Mouse (Mus musculus): ENCODE measurements around the gene Als2. TPM values are rescaled to one million over a fixed set of nuclear protein-coding genes. Genes with fewer than 3 reads are reported as not detected.

The Als2 gene
- total RNA-seq, 2 experiments from 2014 or later, result 34.2 to 34.3 TPM

DNA sequence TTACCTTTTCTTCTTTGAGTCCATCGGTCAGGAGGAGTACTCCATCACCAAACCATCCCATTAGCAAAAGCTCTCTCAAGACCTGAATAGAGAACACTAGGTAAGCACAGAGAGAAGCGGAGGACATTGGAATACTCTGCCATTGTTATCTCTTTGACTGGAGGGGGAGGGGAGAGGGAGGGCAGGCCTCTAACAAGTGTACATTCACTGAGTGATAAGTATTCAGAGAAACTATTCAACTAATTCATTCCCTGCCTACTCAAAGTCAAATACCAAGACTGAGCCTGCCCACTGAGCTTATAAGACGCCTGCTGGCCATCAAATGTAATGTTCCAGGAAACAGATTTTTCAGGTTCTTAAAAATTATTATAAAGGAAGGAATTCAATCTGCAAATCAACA is 16.7 kb downstream of the Als2 start:
- no peak for DNase-seq (ENCODE audit: extremely low spot score in 1 of 2, low spot score in 2 of 2)
- intact Hi-C loops (cut with DNase I), result no loop called here

- DNase-seq (ENCODE audit: extremely low spot score in 1 of 2, low spot score in 2 of 2), result no peak
- intact Hi-C loops (cut with DNase I), result no loop called here
These were observed 21.6 kb downstream of the Als2 start for GRCm38 (mm10) chr1:59215446-59215845.

DNA sequence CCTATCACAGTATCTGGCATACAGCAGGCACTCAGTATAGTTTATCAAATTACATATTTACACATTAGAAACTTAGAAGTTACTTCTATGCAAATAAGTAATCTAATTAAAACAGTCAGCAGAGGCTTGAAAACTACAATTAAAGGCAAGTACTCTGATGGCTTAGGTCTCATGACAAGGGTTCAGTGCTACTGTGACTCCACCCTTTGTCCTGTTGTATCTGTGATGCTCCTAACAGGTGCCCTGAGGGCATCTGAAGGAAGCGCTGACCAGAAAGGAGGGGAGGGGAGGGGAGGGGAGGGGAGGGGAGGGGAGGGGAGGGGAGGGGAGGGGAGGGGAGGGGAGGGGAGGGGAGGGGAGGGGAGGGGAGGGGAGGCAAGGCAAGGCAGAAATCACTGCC is 24.1 kb downstream of the Als2 start:
- intact Hi-C loops (cut with DNase I), result no loop called here
- DNase-seq (ENCODE audit: extremely low spot score in 1 of 2, low spot score in 2 of 2), result no peak

DNA sequence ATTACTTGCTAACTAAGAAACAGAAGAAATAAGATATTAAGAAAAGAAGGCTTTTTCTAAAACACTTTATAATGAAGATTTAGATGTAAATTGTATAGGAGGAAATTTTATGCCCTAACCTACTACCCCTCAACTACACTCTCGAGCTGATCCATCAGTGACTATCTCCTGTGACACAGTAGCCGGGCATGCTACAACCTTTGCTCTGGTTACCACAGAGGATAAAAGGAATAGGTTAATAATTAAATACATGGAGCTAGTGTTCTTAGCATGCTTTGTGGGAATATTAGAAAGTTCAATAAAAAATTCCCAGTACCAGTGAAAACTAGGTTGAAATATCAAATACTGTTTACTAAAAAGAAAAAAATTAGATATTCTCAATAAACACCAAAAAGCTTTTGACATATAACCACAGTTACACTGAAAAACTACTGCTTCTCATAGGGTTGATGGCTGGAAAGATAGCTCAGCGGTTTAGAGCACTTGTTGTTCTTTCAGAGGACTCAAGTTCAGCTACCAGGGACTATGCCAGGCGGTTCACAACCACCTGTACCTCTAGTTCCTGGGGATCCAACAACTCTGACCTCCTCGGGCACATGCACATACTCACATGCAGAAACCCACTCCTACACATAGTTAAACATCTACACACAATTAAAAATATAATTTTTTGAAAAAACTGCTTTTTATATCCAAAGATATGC is 24.8 kb downstream of the Als2 start:
- DNase-seq (ENCODE audit: extremely low spot score in 1 of 2, low spot score in 2 of 2), result no peak
- intact Hi-C loops (cut with DNase I), result no loop called here

DNA sequence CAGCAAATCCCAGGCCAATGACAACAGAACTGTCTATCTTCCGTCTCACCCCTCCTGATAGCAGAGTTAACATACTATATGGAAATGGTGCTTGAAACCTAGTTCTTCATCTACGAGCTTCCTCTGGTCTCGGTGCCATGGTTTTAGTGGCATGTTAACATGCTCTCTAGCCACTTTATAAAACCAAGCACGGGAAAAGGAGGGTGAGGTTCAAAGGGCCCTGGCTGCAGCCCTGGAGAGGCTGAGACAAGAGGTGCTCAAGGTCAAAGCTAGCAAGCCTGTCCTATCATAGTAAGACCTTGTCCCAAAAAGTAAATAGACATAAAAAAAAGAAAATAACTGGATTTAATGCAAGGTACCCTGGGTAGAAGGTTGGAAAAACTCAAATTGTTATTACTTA is 25.4 kb downstream of the Als2 start:
- intact Hi-C loops (cut with DNase I), result no loop called here
- DNase-seq (ENCODE audit: extremely low spot score in 1 of 2, low spot score in 2 of 2), result no peak

- intact Hi-C loops (cut with DNase I), result no loop called here
- DNase-seq (ENCODE audit: extremely low spot score in 1 of 2, low spot score in 2 of 2), result no peak
These were observed 28.7 kb downstream of the Als2 start for GRCm38 (mm10) chr1:59208331-59208730.

- intact Hi-C loops (cut with DNase I), result no loop called here
- DNase-seq (ENCODE audit: extremely low spot score in 1 of 2, low spot score in 2 of 2), result no peak
These were observed 32.5 kb downstream of the Als2 start for GRCm38 (mm10) chr1:59204489-59204888.

- intact Hi-C loops (cut with DNase I), result no loop called here
These were observed 34.7 kb downstream of the Als2 start for GRCm38 (mm10) chr1:59202367-59202766.

DNA sequence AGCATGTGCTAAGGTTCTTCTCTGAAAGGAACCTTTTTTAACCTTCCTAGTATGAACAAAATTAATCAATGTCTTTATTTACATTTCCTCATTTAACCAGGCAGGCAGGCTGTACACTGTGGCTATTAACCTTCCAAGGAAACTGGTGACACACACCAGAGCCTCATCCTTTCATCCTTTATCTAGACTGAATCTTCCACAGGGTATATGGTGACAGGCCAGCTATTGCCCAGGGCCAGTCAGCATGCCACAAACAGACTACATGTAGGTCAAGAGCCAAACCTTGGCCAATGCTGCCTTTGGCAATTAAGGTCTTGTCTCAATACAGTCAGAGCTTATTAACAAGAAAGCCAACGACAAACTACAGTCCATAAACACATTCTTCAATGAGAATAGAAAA is 35.5 kb downstream of the Als2 start:
- no peak for DNase-seq (ENCODE audit: extremely low spot score in 1 of 2, low spot score in 2 of 2)
- intact Hi-C loops (cut with DNase I), result no loop called here

More at GRCm38 (mm10) chr1:59202367-59202766, 34.7 kb downstream of the Als2 start:
- no peak for DNase-seq (ENCODE audit: extremely low spot score in 1 of 2, low spot score in 2 of 2)

DNA sequence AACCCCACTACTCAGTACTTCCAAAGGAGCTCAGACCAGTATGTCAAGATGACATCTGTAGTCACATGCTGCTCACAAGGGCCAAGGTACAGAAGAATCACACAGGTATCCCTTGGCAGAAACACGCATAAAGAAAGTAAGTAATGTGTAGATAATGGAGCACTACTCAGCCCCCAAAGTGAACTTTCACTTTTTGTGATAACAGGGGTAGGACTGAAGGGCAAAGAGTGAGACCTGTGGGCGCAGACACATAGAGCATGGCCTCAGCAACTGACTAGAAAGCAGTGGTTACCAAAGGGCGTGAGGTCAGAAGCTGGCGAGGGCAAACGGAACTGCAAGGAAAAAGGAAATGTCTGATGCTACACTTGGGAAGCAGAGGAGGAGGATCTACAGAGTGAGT is 36.1 kb downstream of the Als2 start:
- intact Hi-C loops (cut with DNase I), result no loop called here
- no peak for DNase-seq (ENCODE audit: extremely low spot score in 1 of 2, low spot score in 2 of 2)

GRCm38 (mm10) chr1:59194979-59195378 is 42.1 kb downstream of the Als2 start:
- intact Hi-C loops (cut with DNase I), result no loop called here
- no peak for DNase-seq (ENCODE audit: extremely low spot score in 1 of 2, low spot score in 2 of 2)

DNA sequence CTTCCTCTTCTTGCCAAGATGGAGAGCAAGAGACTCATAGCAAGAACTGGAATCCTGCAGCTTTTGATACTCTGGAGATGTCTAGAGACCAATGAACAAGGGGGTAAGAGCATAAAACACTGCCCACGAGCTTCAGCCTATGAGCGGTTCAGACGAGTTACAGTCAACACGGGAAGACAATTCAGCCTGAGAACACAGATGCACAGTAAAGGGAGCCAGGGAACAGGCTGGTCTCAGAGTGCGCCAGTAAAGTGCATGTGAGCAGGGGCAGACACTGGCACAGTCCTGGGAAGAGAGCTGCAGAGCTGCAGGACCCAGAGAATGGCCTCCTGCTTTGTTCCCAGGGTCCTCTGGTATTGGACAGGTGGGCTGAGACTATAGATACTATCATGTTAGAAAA is 49.2 kb downstream of the Als2 start:
- DNase-seq (ENCODE audit: extremely low spot score in 1 of 2, low spot score in 2 of 2), result no peak

GRCm38 (mm10) chr1:59186317-59186716 is 50.7 kb downstream of the Als2 start:
- no peak for DNase-seq (ENCODE audit: extremely low spot score in 1 of 2, low spot score in 2 of 2)
- intact Hi-C loops (cut with DNase I), result no loop called here

More for the DNA sequence above, 49.2 kb downstream of the Als2 start:
- intact Hi-C loops (cut with DNase I), result no loop called here

GRCm38 (mm10) chr1:59185410-59185809 is 51.6 kb downstream of the Als2 start:
- intact Hi-C loops (cut with DNase I), result no loop called here
- no peak for DNase-seq (ENCODE audit: extremely low spot score in 1 of 2, low spot score in 2 of 2)

GRCm38 (mm10) chr1:59183045-59183444 is 54.0 kb downstream of the Als2 start:
- intact Hi-C loops (cut with DNase I), result no loop called here
- no peak for DNase-seq (ENCODE audit: extremely low spot score in 1 of 2, low spot score in 2 of 2)

GRCm38 (mm10) chr1:59182373-59182772 is 54.7 kb downstream of the Als2 start:
- no peak for DNase-seq (ENCODE audit: extremely low spot score in 1 of 2, low spot score in 2 of 2)
- intact Hi-C loops (cut with DNase I), result no loop called here

GRCm38 (mm10) chr1:59180003-59180402 is 57.0 kb downstream of the Als2 start:
- no peak for DNase-seq (ENCODE audit: extremely low spot score in 1 of 2, low spot score in 2 of 2)
- intact Hi-C loops (cut with DNase I), result no loop called here

GRCm38 (mm10) chr1:59178401-59178800 is 58.6 kb downstream of the Als2 start:
- no peak for DNase-seq (ENCODE audit: extremely low spot score in 1 of 2, low spot score in 2 of 2)
- intact Hi-C loops (cut with DNase I), result no loop called here

GRCm38 (mm10) chr1:59174514-59175373 is 62.3 kb downstream of the Als2 start:
- no peak for DNase-seq (ENCODE audit: extremely low spot score in 1 of 2, low spot score in 2 of 2)
- intact Hi-C loops (cut with DNase I), result no loop called here

DNA sequence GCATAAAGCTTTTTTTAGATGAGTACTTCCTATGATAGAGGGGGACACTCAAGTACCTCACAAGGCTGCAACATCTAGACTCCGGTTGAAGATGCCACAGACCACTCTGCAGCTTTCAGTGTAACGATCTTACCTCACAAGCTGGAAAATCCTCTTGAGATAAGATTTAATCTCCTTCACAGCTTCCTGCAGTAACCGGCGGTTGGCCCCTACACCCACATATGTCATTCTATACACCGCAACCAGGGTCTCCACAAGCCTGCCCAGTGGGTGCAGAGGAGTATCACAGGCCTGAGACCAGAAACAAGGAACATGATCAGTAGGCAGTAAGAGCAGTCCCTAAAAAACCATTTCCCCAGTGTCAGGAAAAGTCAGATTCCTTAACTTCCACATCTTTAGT is 64.0 kb downstream of the Als2 start:
- intact Hi-C loops (cut with DNase I), result no loop called here
- DNase-seq (ENCODE audit: extremely low spot score in 1 of 2, low spot score in 2 of 2), result no peak
